Mouse (Mus musculus): ENCODE measurements around the gene Tlr9.
A peak's percentile ranks its signal among the peaks of the same experiment; 100 is the strongest.

Gene Tlr9

DNA sequence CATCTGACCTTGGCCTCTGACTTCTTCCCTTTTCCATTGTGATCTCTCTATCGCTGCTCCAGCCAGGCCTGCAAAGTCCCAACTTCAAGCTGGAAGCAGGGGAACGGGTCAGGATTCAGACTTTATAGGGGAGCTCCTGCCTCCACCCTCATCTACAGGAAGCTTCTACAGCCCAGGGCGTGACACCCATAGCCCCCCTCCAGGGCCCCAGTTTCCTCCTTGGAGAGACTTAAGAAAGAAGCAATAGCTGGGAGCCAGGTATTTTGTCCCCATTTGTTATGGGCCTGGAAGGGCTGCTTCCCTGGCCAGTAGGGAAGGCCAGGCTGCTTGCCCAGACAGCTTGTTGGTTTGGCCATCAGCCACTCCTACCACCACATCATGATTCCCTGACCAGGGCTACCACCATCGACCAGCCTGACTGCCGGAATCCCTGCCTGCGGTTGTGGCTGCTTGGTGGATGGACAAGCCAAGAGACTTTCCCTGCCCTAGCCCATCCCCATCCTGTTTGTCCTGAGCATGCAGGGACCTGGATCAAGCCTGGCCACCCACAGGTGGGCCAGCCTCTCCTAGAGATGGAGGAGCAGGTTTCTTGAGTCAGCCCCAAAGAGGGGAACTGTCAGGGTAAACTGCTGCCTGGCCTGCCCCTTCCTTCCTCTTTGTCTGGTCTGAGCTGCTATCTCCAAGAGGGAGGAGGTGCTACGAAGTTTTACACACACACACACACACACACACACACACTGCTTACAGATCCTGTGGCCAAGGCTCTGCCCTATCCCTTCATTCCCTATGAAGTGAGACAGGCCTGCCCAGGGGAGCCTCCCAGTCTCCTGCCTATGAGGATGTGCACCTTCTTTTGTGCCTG lies 18.2 kb upstream of the Tlr9 start:
- no peak for DNase-seq (ENCODE audit: low read depth, low spot score)

DNA sequence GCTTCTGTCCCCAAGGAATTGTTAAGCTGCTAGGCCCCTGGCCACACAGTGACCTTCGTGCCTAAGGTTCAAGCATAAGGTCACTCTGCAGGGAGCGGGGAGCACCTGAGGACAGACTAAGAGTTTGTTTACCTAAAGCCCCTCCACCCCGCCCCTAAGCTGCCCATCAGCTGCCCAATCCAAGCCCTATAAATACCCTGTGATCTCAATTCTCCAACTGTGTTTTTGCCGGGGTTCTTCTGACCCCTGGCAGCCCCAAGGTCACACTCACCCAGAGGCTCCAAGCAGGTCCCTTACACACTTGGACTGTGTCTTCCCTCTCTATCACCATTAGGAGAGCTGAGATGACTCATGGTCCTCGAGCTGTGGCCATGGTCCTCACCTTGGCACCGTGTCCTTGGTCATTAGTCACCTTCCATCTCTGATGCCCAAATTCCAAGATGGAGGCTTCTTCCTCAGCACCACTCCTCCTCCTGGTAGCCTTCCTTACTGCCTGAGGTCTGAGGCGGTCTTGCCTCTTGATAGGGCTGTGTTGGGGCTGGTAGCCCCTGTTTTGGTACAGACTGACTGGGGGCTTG lies 16.6 kb upstream of the Tlr9 start:
- DNase-seq (ENCODE audit: low read depth, low spot score) = no peak

DNA sequence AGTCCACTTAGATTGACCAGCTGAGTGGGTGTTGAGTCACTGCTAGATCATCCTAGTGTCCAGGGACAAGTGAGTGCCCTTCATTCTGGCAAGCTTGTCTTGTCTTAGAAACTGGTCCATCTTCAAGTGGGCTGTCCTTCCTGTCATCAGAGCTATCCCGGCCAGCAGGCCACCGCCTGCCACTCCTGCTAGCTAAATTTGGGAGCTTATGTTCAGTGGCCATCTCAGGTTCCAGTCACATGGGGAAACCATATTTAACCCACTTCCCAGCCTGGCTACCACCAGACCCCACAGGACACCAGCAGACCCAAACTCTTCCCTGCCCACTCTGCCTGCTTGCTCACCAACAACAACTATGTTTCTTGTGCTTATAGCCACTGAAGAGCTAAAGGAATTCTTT lies 15.9 kb upstream of the Tlr9 start:
- DNase-seq (ENCODE audit: low read depth, low spot score) = no peak

DNA sequence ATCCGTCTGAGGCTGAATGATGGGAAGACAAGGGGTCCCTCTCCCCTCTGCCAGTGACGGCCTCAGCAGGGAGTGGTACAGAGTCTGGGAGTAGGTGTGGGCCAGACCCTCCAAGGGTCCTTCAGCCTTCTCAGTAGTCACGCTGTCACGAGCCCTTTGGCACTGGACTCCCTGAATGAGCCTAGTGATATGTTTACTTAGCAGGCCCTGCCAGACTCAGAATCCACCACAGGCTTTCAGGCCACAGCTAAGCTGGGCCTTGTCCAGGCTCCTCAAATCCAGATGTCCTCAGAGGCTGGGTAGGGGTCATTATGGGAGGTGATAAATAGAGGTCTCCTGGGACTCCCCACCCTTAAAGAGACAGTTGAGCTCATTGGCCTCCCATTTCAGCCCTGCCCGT lies 14.2 kb upstream of the Tlr9 start:
- no peak for DNase-seq (ENCODE audit: low read depth, low spot score)

DNA sequence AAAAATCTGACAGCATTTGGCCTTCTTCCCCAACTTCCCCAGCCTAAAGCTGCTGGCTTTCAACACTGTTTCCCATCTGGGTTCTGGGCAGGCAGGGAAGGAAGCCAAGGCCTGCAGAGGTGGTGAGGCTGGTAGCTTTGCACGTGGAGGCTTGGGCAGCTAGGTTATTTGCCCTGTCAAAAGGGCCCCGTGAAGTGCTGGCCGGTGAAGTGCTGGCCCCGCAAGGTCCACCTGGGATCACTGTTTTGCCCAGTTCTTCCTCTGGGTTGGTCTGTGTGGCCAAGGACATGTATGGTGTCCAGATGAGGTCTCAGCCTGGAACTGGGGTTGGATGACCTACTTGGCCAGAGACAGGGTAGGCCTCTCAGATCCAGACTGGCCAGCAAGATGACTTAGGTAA lies 12.4 kb upstream of the Tlr9 start:
- no peak for DNase-seq (ENCODE audit: low read depth, low spot score)

DNA sequence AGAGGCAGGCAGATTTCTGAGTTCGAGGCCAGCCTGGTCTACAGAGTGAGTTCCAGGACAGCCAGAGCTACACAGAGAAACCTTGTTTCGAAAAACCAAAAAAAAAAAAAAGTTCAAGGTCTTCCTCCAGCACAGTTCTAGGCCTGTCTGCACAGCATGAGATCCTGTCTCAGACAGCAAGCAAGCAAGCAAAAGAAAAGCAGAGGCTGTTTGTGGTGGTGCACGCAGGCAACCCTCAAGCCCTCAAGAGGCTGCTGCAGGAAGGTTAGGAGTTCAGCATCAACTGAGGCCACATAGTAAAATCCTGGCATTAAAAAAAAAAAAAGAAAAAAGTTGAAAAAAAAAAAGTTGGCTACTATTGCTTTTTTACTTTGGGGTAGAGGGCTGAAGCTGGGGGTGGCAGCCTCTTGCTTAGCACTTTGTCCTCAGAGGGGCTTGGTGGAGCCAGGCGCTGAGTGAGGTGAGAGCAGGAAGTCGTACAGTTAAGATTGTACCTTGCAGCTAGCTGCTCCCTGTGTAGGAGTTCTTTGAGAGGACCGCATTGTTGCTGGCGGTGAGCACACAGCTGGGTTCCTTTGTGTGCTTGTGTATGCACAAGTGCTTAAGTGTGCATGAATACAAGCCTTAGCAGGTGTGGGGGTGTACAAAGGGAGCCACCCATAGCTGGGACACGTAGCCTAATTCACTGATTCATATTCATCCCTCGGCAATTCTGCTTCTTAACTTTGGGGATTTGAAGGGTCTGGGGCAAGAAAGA lies 11.4 kb upstream of the Tlr9 start:
- DNase-seq (ENCODE audit: low read depth, low spot score) = no peak

DNA sequence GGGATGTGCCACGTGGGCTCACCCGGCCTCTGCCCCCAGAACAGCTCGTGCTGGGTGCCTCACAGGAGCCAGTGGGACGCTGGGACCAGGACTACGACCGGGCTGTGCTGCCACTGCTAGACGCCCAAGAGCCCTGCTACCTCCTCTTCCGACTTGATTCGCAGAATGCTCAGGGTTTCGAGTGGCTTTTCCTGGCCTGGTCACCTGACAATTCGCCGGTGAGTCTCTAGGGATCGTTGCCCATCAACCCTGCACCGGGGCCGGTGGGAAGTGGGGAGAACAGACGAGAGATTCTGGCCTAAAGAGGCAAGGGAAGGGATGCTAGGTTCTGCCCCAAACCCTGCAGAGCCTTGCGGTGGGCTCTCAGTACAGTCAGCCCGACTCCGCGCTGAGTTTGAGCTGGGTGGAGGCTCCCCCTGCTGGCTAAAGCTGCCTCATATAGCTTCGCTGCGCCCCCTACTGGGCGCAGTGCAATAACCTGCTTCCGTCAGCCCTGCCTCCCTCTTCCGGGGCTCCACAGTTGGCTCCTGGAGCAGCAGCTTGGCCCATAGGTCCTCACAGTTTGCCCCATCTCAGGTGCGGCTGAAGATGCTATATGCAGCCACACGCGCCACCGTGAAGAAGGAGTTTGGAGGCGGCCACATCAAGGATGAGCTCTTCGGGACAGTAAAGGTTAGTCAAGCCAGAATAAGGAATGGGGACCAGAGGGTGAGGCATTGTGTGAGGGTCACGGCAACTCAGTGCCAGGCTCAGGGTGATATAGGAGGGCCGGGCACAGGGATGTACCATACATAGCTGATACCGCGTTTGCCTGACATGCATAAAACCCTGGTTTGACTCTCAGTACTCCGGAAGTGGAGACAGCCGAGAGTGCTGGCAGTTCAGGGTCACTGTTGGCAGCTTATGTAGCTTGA lies 10.5 kb upstream of the Tlr9 start:
- DNase-seq (ENCODE audit: low read depth, low spot score) = peak; percentile 81

DNA sequence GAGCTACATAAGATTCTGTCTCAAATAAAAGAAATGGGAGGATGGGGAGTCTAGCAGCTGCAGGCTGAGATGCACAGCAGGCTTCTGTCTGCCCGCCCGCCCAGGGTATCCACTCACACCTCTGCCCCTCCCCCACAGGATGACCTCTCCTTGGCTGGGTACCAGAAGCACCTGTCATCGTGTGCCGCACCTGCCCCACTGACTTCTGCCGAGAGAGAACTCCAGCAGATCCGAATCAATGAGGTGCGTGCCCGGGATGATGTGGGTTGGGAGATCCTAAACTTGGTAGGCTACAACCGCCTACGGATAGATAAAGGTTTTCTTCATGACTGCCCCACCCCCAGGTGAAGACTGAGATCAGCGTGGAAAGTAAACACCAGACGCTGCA lies 9.8 kb upstream of the Tlr9 start:
- DNase-seq (ENCODE audit: low read depth, low spot score) = no peak

DNA sequence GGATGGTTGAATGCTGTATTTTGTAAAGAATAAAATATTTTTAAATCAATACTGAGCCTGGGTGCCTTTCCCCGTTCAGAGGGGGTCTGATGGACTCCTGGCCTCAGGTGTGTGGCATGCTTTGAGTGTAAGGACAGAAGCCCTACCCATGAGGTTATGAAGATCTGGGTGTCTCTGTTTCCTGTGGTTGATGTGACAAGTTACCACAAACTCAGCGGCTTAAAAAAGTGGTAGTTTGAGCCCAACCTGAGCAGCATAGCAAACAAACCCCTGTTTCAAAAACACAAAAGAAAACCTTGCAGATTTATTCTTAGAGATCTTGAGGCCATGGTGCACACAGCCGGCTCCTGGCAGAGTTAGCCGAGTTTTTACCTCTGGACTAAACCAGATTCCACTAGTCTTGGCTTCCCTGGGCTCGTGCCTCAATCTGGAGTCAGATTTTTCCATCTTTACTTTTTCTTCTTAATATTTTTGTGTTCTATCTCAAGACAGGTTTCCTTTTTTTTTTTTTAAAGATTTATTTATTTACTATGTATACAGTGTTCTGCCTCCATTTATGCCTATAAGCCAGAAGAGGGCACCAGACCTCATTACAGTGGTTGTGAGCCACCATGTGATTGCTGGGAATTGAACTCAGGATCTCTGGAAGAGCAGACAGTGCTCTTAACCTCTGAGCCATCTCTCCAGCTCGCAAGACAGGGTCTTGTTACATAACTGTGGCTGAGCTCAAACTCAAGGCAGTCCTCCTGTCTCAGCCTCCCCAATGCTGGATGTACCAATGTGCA lies 6.9 kb upstream of the Tlr9 start:
- no peak for DNase-seq (ENCODE audit: low read depth, low spot score)

DNA sequence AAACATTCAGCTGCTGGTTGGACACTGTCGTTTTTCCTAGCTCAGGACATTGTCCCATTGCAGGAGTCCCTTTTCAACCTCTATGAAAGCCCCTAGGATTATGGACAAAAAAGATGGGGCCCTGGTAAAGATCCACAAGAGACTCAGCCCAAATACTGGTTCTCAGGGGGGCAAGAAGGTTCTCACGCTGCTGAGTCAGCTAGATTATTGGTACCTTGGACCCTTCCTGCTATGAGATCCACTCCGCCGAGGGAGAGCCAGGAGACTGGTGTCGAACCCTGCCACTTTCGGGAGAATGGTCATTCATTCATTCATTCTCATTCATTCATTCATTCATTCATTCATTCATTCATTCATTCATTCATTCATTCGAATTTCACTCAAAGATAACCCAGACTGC lies 5.4 kb upstream of the Tlr9 start:
- no peak for DNase-seq (ENCODE audit: low read depth, low spot score)

DNA sequence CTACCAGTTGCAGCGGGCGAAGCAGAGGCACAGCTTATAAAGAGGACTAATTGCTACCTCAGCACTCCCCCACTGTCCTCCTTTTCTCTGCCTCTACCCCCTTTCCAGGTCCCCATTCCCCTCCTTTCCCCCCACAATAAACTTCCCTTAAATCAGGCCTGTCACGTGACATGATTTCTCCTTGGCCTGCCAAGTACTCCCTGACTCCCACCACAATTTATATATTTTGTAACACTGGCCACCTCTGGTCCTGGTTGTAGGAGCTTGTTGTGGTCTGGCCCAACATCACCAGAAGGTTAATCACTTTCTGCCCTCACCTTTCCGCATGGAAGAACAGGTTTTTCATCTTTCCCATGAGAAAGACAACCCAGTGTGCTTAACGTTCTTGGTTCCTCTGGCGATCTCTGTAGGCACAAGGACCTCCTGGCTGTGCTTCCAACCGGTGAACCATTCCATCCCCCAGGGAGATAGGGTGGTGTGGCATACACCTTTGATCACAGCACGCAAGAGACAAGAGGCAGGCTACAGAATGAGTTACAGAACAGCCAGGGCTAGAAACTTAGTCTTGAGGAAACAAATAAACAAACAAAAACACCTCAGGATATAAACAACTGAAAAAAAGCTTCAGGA lies 1.4 kb upstream of the Tlr9 start:
- no peak for DNase-seq (ENCODE audit: low read depth, low spot score)

DNA sequence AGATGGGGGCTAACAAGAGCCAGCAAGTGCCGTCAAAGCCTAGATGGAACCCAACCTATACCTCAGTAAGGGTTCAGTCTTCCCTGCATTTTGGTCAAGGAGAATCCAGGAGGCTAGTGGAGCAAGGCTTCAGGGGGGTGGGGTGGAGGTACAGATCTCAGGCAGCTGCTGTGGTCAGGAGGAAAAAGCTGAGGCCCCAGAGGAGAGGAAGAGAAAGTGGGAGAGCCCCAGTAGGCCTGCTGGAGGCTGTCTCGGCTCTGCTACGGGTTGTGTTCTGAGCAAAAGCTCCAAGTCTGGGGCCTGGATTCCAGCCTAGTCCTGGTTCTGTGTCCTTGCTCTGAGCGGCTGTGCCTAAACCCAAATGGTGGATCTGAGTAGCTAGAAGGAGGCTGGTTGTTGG lies 596 bp downstream of the Tlr9 start:
- DNase-seq (ENCODE audit: low read depth, low spot score) = no peak

DNA sequence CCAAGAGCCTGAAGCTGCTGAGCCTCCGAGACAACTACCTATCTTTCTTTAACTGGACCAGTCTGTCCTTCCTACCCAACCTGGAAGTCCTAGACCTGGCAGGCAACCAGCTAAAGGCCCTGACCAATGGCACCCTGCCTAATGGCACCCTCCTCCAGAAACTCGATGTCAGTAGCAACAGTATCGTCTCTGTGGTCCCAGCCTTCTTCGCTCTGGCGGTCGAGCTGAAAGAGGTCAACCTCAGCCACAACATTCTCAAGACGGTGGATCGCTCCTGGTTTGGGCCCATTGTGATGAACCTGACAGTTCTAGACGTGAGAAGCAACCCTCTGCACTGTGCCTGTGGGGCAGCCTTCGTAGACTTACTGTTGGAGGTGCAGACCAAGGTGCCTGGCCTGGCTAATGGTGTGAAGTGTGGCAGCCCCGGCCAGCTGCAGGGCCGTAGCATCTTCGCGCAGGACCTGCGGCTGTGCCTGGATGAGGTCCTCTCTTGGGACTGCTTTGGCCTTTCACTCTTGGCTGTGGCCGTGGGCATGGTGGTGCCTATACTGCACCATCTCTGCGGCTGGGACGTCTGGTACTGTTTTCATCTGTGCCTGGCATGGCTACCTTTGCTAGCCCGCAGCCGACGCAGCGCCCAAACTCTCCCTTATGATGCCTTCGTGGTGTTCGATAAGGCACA lies 3.2 kb downstream of the Tlr9 start:
- DNase-seq (ENCODE audit: low read depth, low spot score) = no peak

DNA sequence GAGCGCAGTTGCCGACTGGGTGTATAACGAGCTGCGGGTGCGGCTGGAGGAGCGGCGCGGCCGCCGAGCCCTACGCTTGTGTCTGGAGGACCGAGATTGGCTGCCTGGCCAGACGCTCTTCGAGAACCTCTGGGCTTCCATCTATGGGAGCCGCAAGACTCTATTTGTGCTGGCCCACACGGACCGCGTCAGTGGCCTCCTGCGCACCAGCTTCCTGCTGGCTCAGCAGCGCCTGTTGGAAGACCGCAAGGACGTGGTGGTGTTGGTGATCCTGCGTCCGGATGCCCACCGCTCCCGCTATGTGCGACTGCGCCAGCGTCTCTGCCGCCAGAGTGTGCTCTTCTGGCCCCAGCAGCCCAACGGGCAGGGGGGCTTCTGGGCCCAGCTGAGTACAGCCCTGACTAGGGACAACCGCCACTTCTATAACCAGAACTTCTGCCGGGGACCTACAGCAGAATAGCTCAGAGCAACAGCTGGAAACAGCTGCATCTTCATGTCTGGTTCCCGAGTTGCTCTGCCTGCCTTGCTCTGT lies 3.8 kb downstream of the Tlr9 start:
- DNase-seq (ENCODE audit: low read depth, low spot score) = no peak

DNA sequence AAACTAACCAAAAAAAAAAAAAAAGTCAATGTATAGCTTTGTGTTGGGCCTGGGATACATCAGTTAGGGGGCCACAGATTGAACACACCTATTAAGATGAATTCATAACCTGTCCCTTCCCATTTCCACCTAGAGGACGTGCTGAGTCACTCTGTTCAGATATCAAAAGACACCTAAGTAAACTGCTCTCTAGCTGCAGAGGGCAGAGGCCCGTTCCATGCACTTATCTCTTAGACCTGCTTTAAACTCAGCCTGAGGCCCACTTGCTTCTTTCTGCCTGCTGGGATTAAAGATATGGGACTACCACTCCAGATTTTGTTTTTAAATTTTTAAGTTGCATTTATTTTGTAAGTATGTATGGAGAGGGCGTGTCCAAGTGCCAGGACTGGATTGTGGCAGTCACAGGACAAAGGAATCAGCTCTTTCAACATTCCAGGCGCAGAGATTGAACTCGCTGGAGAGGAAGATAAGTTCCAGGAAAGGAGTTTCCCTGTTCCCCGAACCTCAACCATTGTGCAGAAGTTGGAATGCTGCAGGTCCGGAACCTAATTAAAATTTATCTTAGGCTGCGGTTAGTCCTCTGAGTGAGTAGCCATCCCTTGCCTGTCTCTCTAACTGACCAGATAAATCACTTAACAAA lies 5.5 kb downstream of the Tlr9 start:
- DNase-seq (ENCODE audit: low read depth, low spot score) = no peak

DNA sequence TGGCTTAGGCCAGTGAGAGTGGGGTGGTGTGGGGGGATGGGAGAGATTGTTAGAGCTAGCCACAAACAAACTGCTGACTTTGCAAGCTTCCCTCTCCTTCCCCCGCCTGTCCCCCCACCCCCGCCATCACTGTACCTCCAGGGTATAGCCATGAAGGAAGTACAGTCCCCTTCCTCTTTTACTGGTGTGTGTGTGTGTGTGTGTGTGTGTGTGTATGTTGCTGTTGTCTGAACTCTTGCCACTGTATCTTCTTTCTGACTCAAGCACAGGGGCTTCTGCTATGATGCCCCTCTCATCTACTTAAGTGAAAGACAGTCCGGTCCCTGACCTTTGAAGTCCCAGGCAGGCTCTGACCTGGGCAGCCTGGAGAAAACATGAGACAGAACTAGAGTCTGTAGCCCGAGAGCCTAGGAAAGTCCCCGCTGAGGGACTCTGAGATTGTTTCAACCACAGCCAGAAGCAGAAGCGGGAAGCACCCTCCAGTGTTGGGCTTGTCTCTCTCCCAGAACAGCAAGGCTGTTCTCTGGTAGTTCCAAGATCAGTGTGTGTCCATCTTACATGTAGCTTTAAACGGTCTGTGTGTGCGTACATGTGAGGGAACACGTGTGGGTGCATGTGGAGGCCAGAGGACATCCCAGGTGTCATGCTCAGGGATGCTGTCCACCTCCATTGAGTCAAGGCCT lies 7.8 kb downstream of the Tlr9 start:
- DNase-seq (ENCODE audit: low read depth, low spot score) = no peak

DNA sequence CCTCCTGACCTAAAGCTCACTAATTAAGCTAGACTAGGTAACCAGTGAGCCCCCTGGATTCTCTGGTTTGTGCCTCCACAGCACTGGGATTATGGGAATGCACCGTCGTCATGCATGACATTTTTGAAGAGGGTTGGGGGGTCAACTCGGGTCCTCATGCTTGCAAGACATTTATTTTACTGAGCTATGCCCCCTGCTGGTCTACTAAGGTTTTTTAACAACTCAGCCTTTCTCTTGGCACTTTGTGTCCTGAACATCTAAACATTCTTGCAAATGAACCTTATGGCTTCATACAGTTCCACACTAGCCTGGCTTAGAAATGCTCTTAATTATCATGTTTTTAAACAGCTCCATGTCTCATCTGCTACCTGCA lies 8.3 kb downstream of the Tlr9 start:
- no peak for DNase-seq (ENCODE audit: low read depth, low spot score)

DNA sequence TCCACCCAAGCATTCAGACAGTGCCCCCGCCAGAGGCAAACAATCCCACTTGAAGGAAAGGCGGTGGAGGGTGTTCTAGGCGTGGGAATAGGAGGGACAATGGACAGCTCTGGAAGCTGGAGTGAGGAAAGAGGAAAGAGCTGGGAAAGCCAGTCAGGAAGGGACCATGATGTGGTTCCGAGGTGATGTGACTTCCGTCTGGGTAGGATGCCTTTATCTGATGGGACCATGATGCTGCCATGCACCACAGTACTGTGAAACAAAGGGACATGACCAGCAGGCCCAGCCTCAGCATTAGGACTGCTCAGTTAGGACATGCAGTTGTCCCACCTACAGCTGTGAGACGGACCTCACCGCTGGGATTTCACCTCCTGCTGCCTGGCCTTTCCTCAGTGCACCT lies 8.8 kb downstream of the Tlr9 start:
- no peak for DNase-seq (ENCODE audit: low read depth, low spot score)

DNA sequence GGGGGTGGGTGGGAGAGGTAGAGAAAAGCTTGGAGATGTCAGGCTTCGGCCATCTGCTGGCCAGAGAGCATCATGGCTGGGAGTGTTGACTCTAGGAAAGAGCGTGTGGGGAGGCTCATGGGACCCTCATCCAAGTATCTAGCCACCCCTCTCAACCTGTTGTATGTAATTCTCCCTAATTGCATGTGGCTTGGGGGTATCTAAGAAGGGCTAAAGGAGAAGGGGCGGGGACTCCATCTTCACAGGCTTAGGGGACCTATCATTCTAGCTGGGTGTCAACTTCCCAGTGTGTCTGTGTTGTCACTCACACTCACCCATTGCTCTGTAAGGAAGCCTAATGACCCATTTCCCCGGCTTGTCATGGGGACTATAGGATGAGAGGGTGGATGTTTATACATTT lies 9.4 kb downstream of the Tlr9 start:
- no peak for DNase-seq (ENCODE audit: low read depth, low spot score)
